Mouse (Mus musculus) inflammation-experienced regulatory T-cells, adult 6 months (primary cell): Measurements from ENCODE around the gene Adamtsl3. TPM values are rescaled to one million over a fixed set of nuclear protein-coding genes. Genes with fewer than 3 reads are reported as not detected.

Experiments used
- ATAC-seq: one replicate; pipeline ENCODE4 v1.8.0; 2017
- polyA plus RNA-seq, 3 experiments: library from polyadenylated mRNA; unstranded; fragments of 100-300 nt; shearing (Covaris generic); gene quantifications; one replicate each; pipeline ENCODE4 v1.2.1; 2017

Gene Adamtsl3
- polyA plus RNA-seq = under 1 TPM in 1 of 3 experiments, not detected in 2; 0.16 TPM

DNA sequence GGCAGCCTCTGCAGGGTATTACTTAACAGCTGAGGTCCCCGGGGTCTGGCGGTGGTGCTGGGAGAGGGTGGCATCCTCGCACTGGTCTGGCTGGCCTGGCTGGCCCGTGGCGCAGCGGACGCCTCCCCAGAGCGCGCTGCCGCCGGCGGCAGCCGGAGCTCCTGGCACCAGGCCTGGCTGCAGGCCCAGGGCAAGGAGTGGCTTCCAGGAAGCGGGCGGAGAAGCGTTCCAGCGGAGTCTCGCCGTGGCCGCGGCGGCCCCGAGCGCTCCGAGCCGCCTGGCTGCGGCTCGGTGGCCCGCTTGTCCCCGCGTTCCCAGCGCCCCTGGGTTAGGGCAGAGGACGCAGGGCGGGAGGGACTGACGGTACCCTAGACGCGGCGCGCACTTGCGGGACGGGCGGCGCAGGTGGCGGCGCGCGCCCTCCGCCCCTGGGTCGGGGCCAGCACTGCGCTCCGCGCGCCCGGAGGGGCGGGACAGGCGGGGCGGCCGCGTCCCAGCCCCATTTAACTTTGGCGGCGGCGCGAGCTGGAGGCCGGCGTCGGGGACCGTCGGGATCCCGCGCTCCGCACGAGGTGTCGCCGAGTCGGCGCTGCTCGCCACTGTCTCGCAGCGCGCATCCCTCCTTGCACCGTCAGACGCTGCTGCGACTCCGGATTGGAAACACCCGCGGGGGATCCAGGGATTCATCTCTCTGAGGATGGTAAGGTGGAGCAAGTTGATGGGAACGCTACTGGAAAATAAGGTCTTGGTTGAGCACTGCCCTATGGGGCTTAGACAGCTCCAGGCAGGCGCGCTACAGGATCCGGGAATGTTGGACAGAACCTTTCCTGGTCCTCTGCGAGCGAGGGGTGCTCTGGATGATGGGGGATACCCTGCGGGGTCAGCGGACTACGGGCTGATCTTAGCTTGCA lies at the start of gene Adamtsl3:
TSS of gene Adamtsl3 (plus strand) at position 484 of the 911 bp plus-strand sequence.
- ATAC-seq = no peak

DNA sequence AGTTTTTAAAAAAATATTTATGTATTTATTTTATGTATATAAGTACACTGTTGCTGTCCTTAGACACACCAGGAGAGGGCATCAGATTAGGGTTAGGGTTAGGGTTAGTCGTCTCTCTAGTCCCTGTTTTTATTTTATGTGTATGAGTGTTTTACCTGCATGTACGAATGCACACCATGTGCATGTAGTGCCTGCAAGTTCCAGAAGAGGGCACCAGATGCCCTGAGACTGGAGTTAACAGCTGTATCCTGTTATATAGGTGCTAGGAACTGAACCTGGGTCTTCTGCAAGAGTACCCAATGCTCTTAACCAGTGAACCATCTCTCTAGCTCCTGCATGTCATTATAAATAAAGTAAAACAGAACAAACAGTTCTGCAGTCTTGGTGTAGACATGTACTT lies 48.3 kb upstream of the Adamtsl3 start:
- no peak for ATAC-seq

GRCm38 (mm10) chr7:82293441-82293840 lies 42.1 kb upstream of the Adamtsl3 start:
- ATAC-seq = no peak

GRCm38 (mm10) chr7:82294083-82294482 lies 41.4 kb upstream of the Adamtsl3 start:
- no peak for ATAC-seq

- no peak for ATAC-seq
These were observed 40.9 kb upstream of the Adamtsl3 start for GRCm38 (mm10) chr7:82294611-82295010.

- no peak for ATAC-seq
These were observed 27.1 kb upstream of the Adamtsl3 start for GRCm38 (mm10) chr7:82308398-82308797.

GRCm38 (mm10) chr7:82318515-82318914 lies 17.0 kb upstream of the Adamtsl3 start:
- no peak for ATAC-seq

- no peak for ATAC-seq
These were observed 8.9 kb upstream of the Adamtsl3 start for GRCm38 (mm10) chr7:82326616-82327015.

GRCm38 (mm10) chr7:82327201-82327600 lies 8.3 kb upstream of the Adamtsl3 start:
- no peak for ATAC-seq

DNA sequence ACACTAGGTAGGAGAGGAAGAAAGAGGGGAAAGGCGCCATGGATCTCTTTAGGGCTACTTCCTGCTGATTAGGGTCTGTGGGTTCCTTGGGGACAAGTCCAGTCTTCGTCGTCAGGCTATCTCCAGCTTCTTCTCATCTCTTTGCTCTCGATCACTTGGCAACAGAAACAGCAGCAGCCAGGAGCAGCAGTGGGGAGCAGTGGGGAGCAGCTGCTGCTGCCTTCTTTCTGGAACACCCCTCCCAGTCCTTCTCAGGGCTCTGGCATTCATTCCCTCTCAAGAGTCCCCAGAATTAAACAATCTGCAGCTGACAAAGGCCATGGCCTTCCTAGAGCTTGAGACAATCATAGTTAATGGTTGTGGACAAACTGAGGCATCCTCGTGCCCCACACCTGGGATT lies 7.6 kb upstream of the Adamtsl3 start:
- ATAC-seq = no peak

DNA sequence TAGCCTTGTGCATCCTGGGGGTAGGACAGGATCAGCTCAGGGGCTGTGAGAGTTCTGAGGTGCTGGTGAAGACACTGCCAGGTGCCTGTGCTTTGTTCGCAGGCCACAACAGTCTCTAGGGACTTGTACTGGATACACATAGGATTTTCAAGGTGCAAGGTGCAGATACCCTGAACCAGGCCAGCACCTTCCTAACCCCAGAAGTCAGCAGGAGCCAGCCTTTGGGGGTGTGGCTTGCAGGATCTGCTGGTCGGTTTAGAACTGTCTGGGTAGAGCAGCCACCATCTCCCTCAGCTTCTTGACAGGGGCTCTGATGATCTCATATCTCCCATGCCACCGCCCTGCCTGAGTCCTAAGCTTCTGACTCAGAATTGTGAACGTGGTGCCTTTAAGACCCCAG lies 5.7 kb upstream of the Adamtsl3 start:
- ATAC-seq = no peak

GRCm38 (mm10) chr7:82330860-82331259 lies 4.6 kb upstream of the Adamtsl3 start:
- ATAC-seq = no peak

DNA sequence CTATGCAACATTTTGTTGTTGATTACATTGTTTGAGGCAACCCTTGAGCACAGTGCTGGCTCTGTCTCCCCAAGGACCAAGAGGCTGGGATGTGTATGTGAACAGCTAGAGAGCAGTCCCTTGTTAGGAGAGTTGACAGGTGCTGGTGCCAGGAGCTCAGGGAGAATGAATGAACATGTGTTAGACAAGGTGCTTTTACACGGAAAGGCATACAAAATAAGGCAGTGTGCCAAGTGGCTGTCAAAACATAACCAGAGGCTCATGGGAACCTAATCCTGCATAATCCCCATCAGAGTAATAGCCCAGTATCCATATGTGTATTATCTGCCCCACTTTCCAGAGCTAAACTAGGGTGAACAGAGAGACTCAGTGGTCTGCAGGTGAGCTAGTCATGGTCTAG lies 1.5 kb upstream of the Adamtsl3 start:
- ATAC-seq = no peak

DNA sequence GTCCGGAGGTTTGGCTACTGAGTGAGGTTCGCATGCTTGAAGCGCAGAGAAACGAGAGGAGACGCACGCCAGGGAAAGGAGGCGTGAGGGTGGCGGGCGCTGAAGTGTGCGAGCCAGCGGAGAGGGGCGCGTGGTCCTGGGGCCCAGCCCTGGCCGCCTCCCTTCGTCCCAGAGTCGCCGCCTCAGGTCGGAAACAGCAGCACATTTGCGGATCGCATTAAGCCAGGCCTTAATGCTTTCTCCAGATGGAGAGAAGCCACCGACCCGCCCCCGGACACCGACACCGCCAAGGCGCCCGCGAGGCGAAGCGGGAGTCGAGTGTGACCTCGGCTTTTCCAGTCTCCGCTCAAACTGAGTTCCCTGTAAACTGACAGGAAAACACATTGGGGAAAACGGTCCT lies 638 bp downstream of the Adamtsl3 start:
- ATAC-seq = no peak

GRCm38 (mm10) chr7:82338121-82338520 lies 2.6 kb downstream of the Adamtsl3 start:
- no peak for ATAC-seq

DNA sequence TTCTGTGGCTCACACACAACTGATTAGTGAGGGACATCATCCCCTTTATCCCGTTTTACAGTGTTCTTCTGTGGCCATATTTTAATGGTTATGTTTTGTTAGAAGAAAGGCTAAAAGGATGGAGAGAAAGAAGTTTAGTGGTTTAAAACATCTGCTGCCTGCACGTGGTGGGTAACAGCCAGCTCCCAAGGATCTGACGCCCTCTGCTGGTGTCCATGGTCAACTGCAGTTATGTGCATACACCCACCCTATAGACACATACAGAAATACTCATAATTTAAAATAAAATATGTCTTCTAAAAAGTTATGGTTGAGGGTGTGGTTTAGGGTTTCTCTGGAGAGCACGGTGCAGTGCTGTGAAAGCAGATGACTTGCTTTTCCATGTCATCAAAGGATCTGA lies 3.0 kb downstream of the Adamtsl3 start:
- ATAC-seq = no peak

DNA sequence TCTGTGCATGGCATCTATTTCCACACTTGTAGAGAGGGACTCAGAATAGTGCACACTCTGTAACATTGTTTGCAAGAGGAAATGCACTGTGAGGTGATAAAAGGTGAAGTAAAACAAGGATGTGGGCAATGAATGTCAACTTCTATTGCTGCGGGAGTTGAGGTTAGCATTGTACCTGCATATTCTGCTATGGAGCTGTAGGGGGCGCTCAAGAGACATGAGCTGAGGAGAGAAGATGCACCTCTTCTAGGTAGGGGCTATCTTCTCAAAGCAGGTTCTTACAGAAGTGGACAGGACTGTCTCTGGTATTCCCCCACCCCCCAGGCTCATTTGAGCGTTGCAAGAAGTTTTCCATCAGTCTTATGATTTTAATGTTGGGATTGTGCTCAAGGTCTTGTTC lies 3.7 kb downstream of the Adamtsl3 start:
- ATAC-seq = no peak

- no peak for ATAC-seq
These were observed 6.0 kb downstream of the Adamtsl3 start for GRCm38 (mm10) chr7:82341476-82341875.

- no peak for ATAC-seq
These were observed 11.2 kb downstream of the Adamtsl3 start for GRCm38 (mm10) chr7:82346706-82347105.

GRCm38 (mm10) chr7:82349796-82350195 lies 14.3 kb downstream of the Adamtsl3 start:
- no peak for ATAC-seq

DNA sequence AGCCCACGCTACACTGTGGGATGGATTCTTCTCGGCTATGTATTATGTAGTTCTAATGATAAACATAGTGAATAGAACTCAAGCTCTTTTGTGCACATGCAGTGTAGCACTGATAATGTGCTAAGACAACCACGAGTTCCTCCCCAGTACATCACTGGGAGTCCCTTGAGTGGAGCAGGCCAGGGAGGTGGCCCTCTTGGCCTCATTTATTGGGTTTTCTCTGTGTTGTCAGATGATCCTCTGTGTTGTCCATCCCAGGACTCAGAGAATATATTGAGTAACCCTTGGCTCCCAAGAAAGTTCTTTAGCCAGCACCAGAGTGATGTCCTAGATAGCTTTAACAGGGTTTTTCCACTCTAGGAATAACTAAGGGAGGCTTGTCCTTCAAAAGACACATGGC lies 14.9 kb downstream of the Adamtsl3 start:
- ATAC-seq = no peak

DNA sequence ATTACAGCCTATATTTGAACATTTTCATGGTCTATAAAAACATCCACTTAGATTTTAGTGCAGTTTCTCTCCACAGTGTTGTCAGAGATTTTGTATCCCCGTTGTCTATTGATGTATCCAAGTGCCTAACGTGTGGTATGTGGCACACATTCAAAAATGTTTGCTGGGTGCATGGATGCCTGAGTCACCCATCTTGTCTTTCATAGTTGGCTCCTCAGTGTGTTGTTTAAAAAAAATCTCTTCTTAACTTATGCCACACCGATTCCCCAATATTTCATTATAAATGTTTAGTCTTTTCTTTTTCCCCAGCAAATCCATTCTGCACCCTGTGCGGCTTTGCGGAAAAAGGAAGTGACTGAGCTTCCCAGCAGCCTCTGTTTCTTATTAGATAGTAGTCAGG lies 23.7 kb downstream of the Adamtsl3 start:
- no peak for ATAC-seq

DNA sequence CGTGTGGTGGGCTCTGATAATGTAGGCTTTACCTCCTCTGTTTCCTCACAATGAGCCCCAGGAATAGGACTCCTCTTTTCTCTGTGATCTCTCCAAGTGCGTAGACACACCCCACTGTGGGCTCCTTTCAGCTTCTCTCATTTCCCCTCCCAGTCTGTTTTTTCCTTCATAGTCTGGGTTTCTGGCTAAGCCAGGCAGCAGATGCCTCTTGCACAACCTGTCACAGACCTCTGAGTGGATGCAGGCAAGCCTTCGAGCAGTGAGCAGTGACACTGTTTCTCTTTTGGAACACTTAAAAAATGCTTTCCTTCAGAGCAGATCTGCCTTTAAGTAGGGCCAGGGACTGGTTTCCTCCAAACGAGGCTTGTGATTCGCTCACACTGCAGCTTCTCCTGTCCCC lies 24.2 kb downstream of the Adamtsl3 start:
- ATAC-seq = no peak

DNA sequence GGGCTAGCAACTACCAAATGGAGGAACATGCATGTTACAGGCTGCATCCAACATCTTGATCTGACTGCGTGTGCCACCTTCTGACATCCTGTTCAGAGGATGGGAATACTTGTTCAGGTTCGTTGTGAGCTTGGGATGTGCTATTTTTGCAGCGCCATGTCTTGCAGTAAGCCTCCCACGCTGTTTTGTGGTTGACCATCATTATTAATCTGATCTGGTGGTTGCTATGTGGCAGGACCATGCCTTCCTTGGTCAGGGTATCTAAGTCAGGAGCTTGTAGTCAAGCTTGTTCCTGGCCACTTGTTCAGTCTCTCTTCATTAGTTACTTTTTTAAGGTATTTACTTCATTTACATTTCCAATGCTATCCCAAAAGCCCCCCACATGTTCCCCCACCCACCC lies 24.7 kb downstream of the Adamtsl3 start:
- ATAC-seq = no peak

DNA sequence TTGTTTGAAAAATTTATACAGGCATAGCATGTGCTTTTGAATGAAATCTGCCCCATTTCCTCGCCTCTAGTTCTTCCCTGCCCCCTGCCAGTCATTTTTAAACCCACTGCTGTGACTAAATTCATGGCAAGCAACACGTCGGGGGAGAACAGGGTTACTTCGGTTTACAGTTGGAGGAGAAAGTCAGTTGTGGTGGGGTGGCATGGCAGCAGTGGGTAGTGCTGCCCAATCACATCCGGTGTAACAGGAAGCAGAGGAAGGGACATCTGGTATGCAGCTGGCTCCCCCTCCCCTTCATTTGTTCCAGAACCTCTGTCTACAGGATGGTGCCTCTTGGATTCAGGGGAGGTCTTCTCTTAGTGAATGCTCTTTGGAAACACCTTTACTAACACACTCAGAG lies 25.6 kb downstream of the Adamtsl3 start:
- ATAC-seq = no peak
